Comparison of ENCODE assay signal across 26 mouse cellular contexts in the genomic region with DNA sequence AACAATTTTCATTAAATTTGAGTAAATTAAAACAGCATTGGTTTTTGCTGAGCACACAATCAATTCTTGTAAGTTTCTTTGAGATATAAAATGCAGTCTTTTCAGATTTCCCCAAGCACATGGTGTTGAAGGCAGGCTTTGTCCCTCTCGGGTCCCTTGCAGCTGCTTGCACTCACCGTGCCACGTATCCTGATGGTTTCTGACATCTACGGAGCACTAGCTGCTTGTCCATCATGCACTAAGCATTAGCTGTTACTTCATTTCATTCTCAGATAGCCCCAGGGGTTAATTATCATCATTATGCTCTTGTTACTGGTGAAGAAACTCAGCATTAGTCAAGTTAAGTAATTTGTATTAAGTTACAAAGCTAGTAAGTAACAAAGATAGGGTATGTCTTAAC.
"Had no signal": no experiment of that assay in that cellular context is flagged by ENCODE, and none has a peak within 500 bp of the region (broad histone marks: within the 10 kb centered on the region; RNA-seq: fewer than 3 reads in every experiment).

No protein-coding gene starts in this region.

- H3K9ac ChIP-seq: kidney, embryonic 15.5 days; limb, embryonic 13.5 days; liver, embryonic 12.5 days; liver, embryonic 15.5 days; lung, embryonic 15.5 days; midbrain, embryonic 15.5 days; neural tube, embryonic 13.5 days had no signal

- H3K4me2 ChIP-seq: kidney, embryonic 15.5 days; limb, embryonic 13.5 days; liver, embryonic 12.5 days; liver, embryonic 15.5 days; lung, embryonic 15.5 days; midbrain, embryonic 11.5 days; midbrain, embryonic 15.5 days; neural tube, embryonic 13.5 days had no signal

- H3K36me3 ChIP-seq: kidney, embryonic 15.5 days; limb, embryonic 10.5 days; limb, embryonic 13.5 days; liver, embryonic 12.5 days; liver, embryonic 15.5 days; lung, embryonic 15.5 days; midbrain, embryonic 15.5 days; neural tube, embryonic 13.5 days had no signal

- H3K9me3 ChIP-seq: kidney, embryonic 15.5 days; limb, embryonic 10.5 days; limb, embryonic 13.5 days; liver, embryonic 12.5 days; liver, embryonic 15.5 days; lung, embryonic 15.5 days; megakaryocyte, embryonic 14.5 days; midbrain, embryonic 15.5 days; neural tube, embryonic 13.5 days had no signal

- H3K27ac ChIP-seq: kidney, embryonic 15.5 days; limb, embryonic 10.5 days; limb, embryonic 13.5 days; liver, embryonic 12.5 days; liver, embryonic 15.5 days; lung, embryonic 15.5 days; midbrain, embryonic 15.5 days; neural tube, embryonic 13.5 days; stomach, postnatal 0 days had no signal

- H3K4me3 ChIP-seq: kidney, embryonic 15.5 days; limb, embryonic 10.5 days; limb, embryonic 13.5 days; liver, embryonic 12.5 days; liver, embryonic 15.5 days; lung, embryonic 15.5 days; megakaryocyte, embryonic 14.5 days; midbrain, embryonic 15.5 days; myocyte; neural tube, embryonic 13.5 days had no signal

- DNase-seq: kidney, adult 8-10 months; kidney, postnatal 10 days; kidney, postnatal 36 days; liver; lung, adult 18-20 months; lung, postnatal 10 days; lung, postnatal 36 days; right cerebral cortex, adult 18-20 months; right cerebral cortex, postnatal 14 days; right cerebral cortex, postnatal 4 days; thymus, adult 2 months; thymus, postnatal 14 days; thymus, postnatal 4 days had no signal

- H3K27me3 ChIP-seq: kidney, embryonic 15.5 days; limb, embryonic 13.5 days; liver, embryonic 12.5 days; liver, embryonic 15.5 days; lung, embryonic 15.5 days; megakaryocyte, embryonic 14.5 days; midbrain, embryonic 15.5 days; neural tube, embryonic 13.5 days had no signal

- ATAC-seq: intestine, postnatal 0 days; liver, embryonic 12.5 days; midbrain, embryonic 15.5 days had no signal

- H3K4me1 ChIP-seq: kidney, embryonic 15.5 days; limb, embryonic 10.5 days; limb, embryonic 13.5 days; liver, embryonic 12.5 days; liver, embryonic 15.5 days; lung, embryonic 15.5 days; megakaryocyte, embryonic 14.5 days; midbrain, embryonic 15.5 days; neural tube, embryonic 13.5 days had no signal
